Mouse (Mus musculus) CD4-positive, CD25-positive, alpha-beta regulatory T cell, adult 2 months (primary cell): Measurements from ENCODE around the gene Enpp5.

Experiments used
- DNase-seq: peaks from one replicate; pipeline ENCODE4 v3.0.0-alpha.2; 2012; ENCODE audit warnings: low read depth, low spot score

Gene Enpp5

GRCm38 (mm10) chr17:44091512-44091911, 12.9 kb downstream of the Enpp5 start:
- no peak for DNase-seq

GRCm38 (mm10) chr17:44100486-44100885, 21.9 kb downstream of the Enpp5 start:
- DNase-seq = no peak

GRCm38 (mm10) chr17:44100906-44101305, 22.3 kb downstream of the Enpp5 start:
- DNase-seq = no peak

GRCm38 (mm10) chr17:44101961-44102360, 23.3 kb downstream of the Enpp5 start:
- no peak for DNase-seq

GRCm38 (mm10) chr17:44105287-44106138, 26.9 kb downstream of the Enpp5 start, which contains the start of gene Enpp4:
Enpp4 (minus strand) TSS chr17:44105809.
- peak; percentile 93 for DNase-seq

- DNase-seq = no peak
These were observed 29.7 kb downstream of the Enpp5 start for GRCm38 (mm10) chr17:44108331-44108730.

- DNase-seq = no peak
These were observed 38.0 kb downstream of the Enpp5 start for GRCm38 (mm10) chr17:44116584-44116983.

- no peak for DNase-seq
These were observed 39.1 kb downstream of the Enpp5 start for GRCm38 (mm10) chr17:44117721-44118120.

- DNase-seq = no peak
These were observed 39.6 kb downstream of the Enpp5 start for GRCm38 (mm10) chr17:44118231-44118630.

GRCm38 (mm10) chr17:44121366-44122100, 42.9 kb downstream of the Enpp5 start:
- DNase-seq = peak; percentile 63

GRCm38 (mm10) chr17:44129092-44129750, 50.6 kb downstream of the Enpp5 start:
- DNase-seq = no peak

GRCm38 (mm10) chr17:44130429-44130828, 51.8 kb downstream of the Enpp5 start:
- DNase-seq = peak; percentile 86

GRCm38 (mm10) chr17:44134106-44134505, 55.5 kb downstream of the Enpp5 start:
- DNase-seq = no peak

GRCm38 (mm10) chr17:44134545-44134944, 55.9 kb downstream of the Enpp5 start:
- DNase-seq = no peak

GRCm38 (mm10) chr17:44136018-44136417, 57.4 kb downstream of the Enpp5 start:
- no peak for DNase-seq
